Mouse (Mus musculus) MEL (cell line): Measurements from ENCODE around the gene Mtmr10. TPM values are rescaled to one million over a fixed set of nuclear protein-coding genes. Genes with fewer than 3 reads are reported as not detected.

Source experiments
- DNase-seq: peaks from one replicate; pipeline ENCODE4 v3.0.0; 2011; ENCODE audit warnings: low read depth, low spot score
- H3K27ac ChIP-seq: 2 replicates; pipeline ENCODE4 v1.5.1; 2012; ENCODE audit warnings: low read depth, mild to moderate bottlenecking, control low read depth, low read length, moderate library complexity; ENCODE audit not compliant: control insufficient read depth
- H3K27me3 ChIP-seq, 2 experiments: fragments of 150-350 bp in 1 of 2; sonication (generic) in 1 of 2; 2 replicates each; pipeline ENCODE4 v1.6.1; 2012; ENCODE audit warnings: low read length in 2 of 2, mild to moderate bottlenecking in 2 of 2, improper control_type of control experiment in 1 of 2, moderate library complexity in 1 of 2; ENCODE audit not compliant: insufficient read depth in 2 of 2, control insufficient read depth in 1 of 2
- H3K36me3 ChIP-seq, 2 experiments: 2 replicates each; pipeline ENCODE4 v1.6.1; 2012 to 2014; ENCODE audit warnings: low read length in 2 of 2, improper control_type of control experiment in 1 of 2, inconsistent platforms in 1 of 2, mild to moderate bottlenecking in 1 of 2; ENCODE audit not compliant: insufficient read depth in 2 of 2, control insufficient read depth in 1 of 2
- H3K4me1 ChIP-seq, 2 experiments: fragments of 150-350 bp in 1 of 2; sonication (generic) in 1 of 2; 2 replicates each; pipeline ENCODE4 v1.6.1; 2012; ENCODE audit warnings: low read length in 2 of 2, improper control_type of control experiment in 1 of 2, mild to moderate bottlenecking in 1 of 2; ENCODE audit not compliant: insufficient read depth in 2 of 2, control insufficient read depth in 1 of 2
- H3K4me3 ChIP-seq, 2 experiments: fragments of 150-350 bp in 1 of 2; sonication (generic) in 1 of 2; 2 replicates each; pipeline ENCODE4 v1.5.1; 2012; ENCODE audit warnings: low read depth in 2 of 2, low read length in 2 of 2, mild to moderate bottlenecking in 2 of 2, moderate library complexity in 2 of 2, control low read depth in 1 of 2, improper control_type of control experiment in 1 of 2; ENCODE audit not compliant: control insufficient read depth in 1 of 2, insufficient read depth in 1 of 2
- H3K79me2 ChIP-seq: 2 replicates; pipeline ENCODE4 v1.6.1; 2012; ENCODE audit warnings: mild to moderate bottlenecking, low read length, moderate library complexity; ENCODE audit not compliant: control insufficient read depth, poor library complexity, insufficient read depth
- H3K9ac ChIP-seq: 2 replicates; pipeline ENCODE4 v1.6.1; 2012; ENCODE audit warnings: low read depth, mild to moderate bottlenecking, control low read depth, low read length, moderate library complexity; ENCODE audit not compliant: control insufficient read depth, poor library complexity, severe bottlenecking
- H3K9me3 ChIP-seq: fragments of 150-350 bp; sonication (generic); replicated peaks from 2 replicates; pipeline ENCODE4 v1.6.1; 2012; ENCODE audit warnings: mild to moderate bottlenecking, low read length, improper control_type of control experiment, moderate library complexity; ENCODE audit not compliant: insufficient read depth
- CHD1 ChIP-seq: IDR thresholded peaks from 2 replicates; pipeline ENCODE4 v1.6.1; 2012; ENCODE audit warnings: low read depth, mild to moderate bottlenecking, inconsistent platforms, low read length, improper control_type of control experiment
- CHD2 ChIP-seq: IDR thresholded peaks from 2 replicates; pipeline ENCODE4 v1.6.1; 2011; ENCODE audit warnings: low read length, improper control_type of control experiment
- CTCF ChIP-seq, 3 experiments: IDR thresholded peaks in 2 of 3; conservative IDR thresholded peaks in 1 of 3; 2 replicates each; pipeline ENCODE4 v1.5.1; 2011 to 2012; ENCODE audit warnings: low read length in 3 of 3, low read depth in 2 of 3, mild to moderate bottlenecking in 2 of 3, improper control_type of control experiment in 1 of 3, inconsistent platforms in 1 of 3, mixed read lengths in 1 of 3, moderate library complexity in 1 of 3; ENCODE audit not compliant: control insufficient read depth in 1 of 3, insufficient read depth in 1 of 3, poor library complexity in 1 of 3, severe bottlenecking in 1 of 3
- ELF1 ChIP-seq: IDR thresholded peaks from 2 replicates; pipeline ENCODE4 v1.6.1; 2014; ENCODE audit warnings: low read depth, mild to moderate bottlenecking, inconsistent platforms, low read length, improper control_type of control experiment, moderate library complexity
- GABPA ChIP-seq: IDR thresholded peaks from 2 replicates; pipeline ENCODE4 v1.6.1; 2012; ENCODE audit warnings: low read depth, mild to moderate bottlenecking, inconsistent platforms, low read length, improper control_type of control experiment, moderate library complexity
- GATA1 ChIP-seq: IDR thresholded peaks from 2 replicates; pipeline ENCODE4 v1.6.1; 2011; ENCODE audit warnings: low read depth, low read length, improper control_type of control experiment
- HCFC1 ChIP-seq: IDR thresholded peaks from 2 replicates; pipeline ENCODE4 v1.6.1; 2012; ENCODE audit warnings: low read depth, mild to moderate bottlenecking, inconsistent platforms, low read length, improper control_type of control experiment, moderate library complexity
- KAT2A ChIP-seq: conservative IDR thresholded peaks from 2 replicates; pipeline ENCODE4 v1.6.1; 2012; ENCODE audit warnings: low read depth, low read length, improper control_type of control experiment, inconsistent platforms
- MAZ ChIP-seq: IDR thresholded peaks from 2 replicates; pipeline ENCODE4 v1.6.1; 2012; ENCODE audit warnings: low read depth, mild to moderate bottlenecking, inconsistent platforms, low read length, improper control_type of control experiment
- MXI1 ChIP-seq: IDR thresholded peaks from 2 replicates; pipeline ENCODE4 v1.6.1; 2011; ENCODE audit warnings: mild to moderate bottlenecking, low read depth, low read length, improper control_type of control experiment
- MYB ChIP-seq: IDR thresholded peaks from 2 replicates; pipeline ENCODE4 v1.6.1; 2011; ENCODE audit warnings: mild to moderate bottlenecking, low read depth, low read length, improper control_type of control experiment
- NELFE ChIP-seq: IDR thresholded peaks from 2 replicates; pipeline ENCODE4 v1.6.1; 2011; ENCODE audit warnings: low read depth, low read length, improper control_type of control experiment
- NRF1 ChIP-seq: IDR thresholded peaks from 2 replicates; pipeline ENCODE4 v1.6.1; 2014; ENCODE audit warnings: low read depth, mild to moderate bottlenecking, inconsistent platforms, low read length, improper control_type of control experiment, moderate library complexity; ENCODE audit not compliant: poor library complexity, insufficient read depth, severe bottlenecking
- POLR2AphosphoS2 ChIP-seq: IDR thresholded peaks from 2 replicates; pipeline ENCODE4 v1.6.1; 2011; ENCODE audit warnings: low read length, improper control_type of control experiment
- POLR2AphosphoS5 ChIP-seq: IDR thresholded peaks from 2 replicates; pipeline ENCODE4 v1.6.1; 2012; ENCODE audit warnings: low read depth, borderline replicate concordance, mild to moderate bottlenecking, inconsistent platforms, low read length, moderate library complexity, mixed read lengths
- RCOR1 ChIP-seq: IDR thresholded peaks from 2 replicates; pipeline ENCODE4 v1.6.1; 2012; ENCODE audit warnings: low read depth, mild to moderate bottlenecking, inconsistent platforms, low read length, improper control_type of control experiment
- SIN3A ChIP-seq: IDR thresholded peaks from 2 replicates; pipeline ENCODE4 v1.6.1; 2012; ENCODE audit warnings: low read length, improper control_type of control experiment, inconsistent platforms
- TBP ChIP-seq: IDR thresholded peaks from 2 replicates; pipeline ENCODE4 v1.8.0; 2011; ENCODE audit warnings: low read depth, low read length, improper control_type of control experiment
- USF1 ChIP-seq: IDR thresholded peaks from 2 replicates; pipeline ENCODE4 v1.6.1; 2014; ENCODE audit warnings: low read depth, mild to moderate bottlenecking, inconsistent platforms, low read length, improper control_type of control experiment, moderate library complexity
- ZKSCAN1 ChIP-seq: IDR thresholded peaks from 2 replicates; pipeline ENCODE4 v1.6.1; 2012; ENCODE audit warnings: low read depth, mild to moderate bottlenecking, inconsistent platforms, low read length, improper control_type of control experiment, moderate library complexity
- ZMIZ1 ChIP-seq: IDR thresholded peaks from 2 replicates; pipeline ENCODE4 v1.6.1; 2012; ENCODE audit warnings: low read depth, mild to moderate bottlenecking, inconsistent platforms, low read length, improper control_type of control experiment, moderate library complexity
- ZNF384 ChIP-seq: IDR thresholded peaks from 2 replicates; pipeline ENCODE4 v1.6.1; 2012; ENCODE audit warnings: low read depth, mild to moderate bottlenecking, inconsistent platforms, low read length, improper control_type of control experiment
- polyA plus RNA-seq, 2 experiments: library from polyadenylated mRNA; stranded (reverse) in 1 of 2; unstranded in 1 of 2; fragments of >175 nt in 1 of 2; fragments of >200 nt in 1 of 2; gene quantifications; 2 replicates each; pipeline versions ENCODE4 v1.2.1 to v1.2.4; 2012; ENCODE audit warnings: low replicate concordance in 2 of 2, low read depth in 1 of 2; ENCODE audit not compliant: insufficient read length in 2 of 2, insufficient read depth in 1 of 2, missing spikeins in 1 of 2
- total RNA-seq: library from RNA; depleted of rRNA; stranded (reverse); fragments of 300-350 nt; gene quantifications from 2 replicates; pipeline ENCODE4 v1.2.3, GENCODE M21; 2012

Gene Mtmr10
- total and polyA plus RNA-seq, 3 experiments, result 1.7 to 2.4 TPM; not detected in 1

DNA sequence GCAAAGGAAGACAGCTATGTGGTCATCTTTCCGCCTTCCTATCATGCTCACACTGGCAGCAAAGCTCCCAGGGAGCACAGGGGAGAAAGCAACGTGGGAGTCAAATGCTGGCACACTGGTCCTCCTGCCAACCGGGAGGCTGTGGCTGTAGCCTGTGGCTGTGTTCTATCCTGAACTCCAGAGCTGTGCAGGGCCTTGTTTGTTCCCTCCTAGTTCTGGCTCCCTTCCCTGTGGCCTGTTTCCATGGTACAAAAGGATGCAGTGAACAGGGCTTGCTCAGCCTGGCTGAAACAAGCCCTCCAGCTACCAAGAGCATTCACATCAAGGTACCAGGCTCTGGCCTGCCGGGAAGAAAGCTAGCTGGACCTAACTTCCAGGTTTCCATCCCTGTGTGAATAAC, 63.6 kb downstream of the Mtmr10 start:
- TF ChIP-seq NELFE, result no peak
- TF ChIP-seq SIN3A, result no peak
- no peak for TF ChIP-seq GABPA
- no peak for TF ChIP-seq USF1
- TF ChIP-seq ZNF384, result no peak
- no peak for TF ChIP-seq CHD1
- TF ChIP-seq POLR2AphosphoS5, result no peak
- no peak for TF ChIP-seq RCOR1
- TF ChIP-seq NRF1, result no peak
- TF ChIP-seq, all 39 proteins: peak for 0
- Histone ChIP-seq H3K27me3 (no peaks in the 10 kb centered on the region), H3K79me2 (no peaks in the 10 kb centered on the region), H3K27ac (no peak overlapping the region), H3K9me3 (no peaks in the 10 kb centered on the region), H3K4me1 (no peaks in the 10 kb centered on the region), H3K36me3 (no peaks in the 10 kb centered on the region), H3K4me3 (no peak overlapping the region), H3K9ac (no peak overlapping the region)
- no peak for DNase-seq

DNA sequence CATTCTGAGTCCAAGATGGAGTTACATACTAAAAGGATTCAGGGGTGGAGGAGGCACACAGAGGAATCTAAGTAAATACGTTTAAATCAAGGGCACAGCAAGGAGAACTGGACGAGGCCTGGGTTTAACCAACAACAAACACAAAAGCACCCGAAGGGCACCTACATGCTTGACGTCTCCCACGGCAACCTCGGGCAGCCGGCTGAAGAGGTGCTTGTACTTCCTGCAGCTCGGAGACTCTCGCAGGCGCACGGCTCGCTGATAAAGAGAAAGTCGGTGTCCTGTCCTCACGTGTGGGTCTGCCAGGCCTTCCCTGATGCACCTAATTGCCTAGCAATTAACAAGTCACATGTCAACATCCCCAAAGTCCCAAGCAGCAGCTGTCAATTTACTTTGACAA, 66.8 kb downstream of the Mtmr10 start:
- no peaks in the 10 kb centered on the region for H3K4me1 ChIP-seq
- H3K36me3 ChIP-seq, result no peaks in the 10 kb centered on the region
- no peaks in the 10 kb centered on the region for H3K79me2 ChIP-seq
- H3K27me3 ChIP-seq, result no peaks in the 10 kb centered on the region
- TF ChIP-seq MAZ (no peak), NELFE (no peak), ZMIZ1 (no peak), USF1 (no peak), POLR2AphosphoS2 (no peak), GATA1 (no peak), ELF1 (no peak), ZNF384 (no peak), MYB (no peak), ZKSCAN1 (no peak), HCFC1 (no peak), KAT2A (no peak), TBP (no peak), GABPA (no peak), CTCF (IDR thresholded peaks at IDR 0.05 in 2 of 3, conservative IDR thresholded peaks at IDR 0.05 in 1 of 3; ENCODE audit: control insufficient read depth in 1 of 3, insufficient read depth in 1 of 3, low read depth in 2 of 3, low read length in 3 of 3, poor library complexity in 1 of 3, severe bottlenecking in 1 of 3) (no peak), NRF1 (no peak), MXI1 (no peak), CHD2 (no peak)
- TF ChIP-seq, all 39 proteins: peak for 0
- no peak for DNase-seq
- Histone ChIP-seq H3K9ac (no peak overlapping the region), H3K9me3 (no peaks in the 10 kb centered on the region), H3K4me3 (no peak overlapping the region), H3K27ac (no peak overlapping the region)
